Mouse (Mus musculus) CD8-positive naive resting alpha-beta T cell, adult 2 months (primary cell): ENCODE results near the gene Gm38431.
A peak's percentile ranks its signal among the peaks of the same experiment; 100 is the strongest.
"Not testable (repeated sequence)": the region's sequence is repeated elsewhere in the genome, so short reads cannot be mapped to it uniquely, and the experiment has no call there.

Experiments
- DNase-seq, 2 experiments: peaks; one replicate each; pipeline ENCODE4 v3.0.0; 2022; ENCODE audit warnings: low read depth in 2 of 2, low spot score in 2 of 2

Gene Gm38431

GRCm38 (mm10) chr9:21105760-21106564, 14.2 kb upstream of the Gm38431 start:
- DNase-seq, result no peak

GRCm38 (mm10) chr9:21104814-21105213, 13.0 kb upstream of the Gm38431 start:
- DNase-seq, result no peak

GRCm38 (mm10) chr9:21102076-21102475, 10.3 kb upstream of the Gm38431 start:
- DNase-seq, result no peak

- no peak for DNase-seq
Measured at GRCm38 (mm10) chr9:21100447-21101161, 8.8 kb upstream of the Gm38431 start.

- DNase-seq, result no peak
Measured at GRCm38 (mm10) chr9:21097793-21098192, 6.0 kb upstream of the Gm38431 start.

GRCm38 (mm10) chr9:21095958-21096357, 4.2 kb upstream of the Gm38431 start:
- no peak for DNase-seq

- DNase-seq, result no peak
Measured at GRCm38 (mm10) chr9:21093423-21093822, 1.6 kb upstream of the Gm38431 start.

- DNase-seq, result no peak
Measured at GRCm38 (mm10) chr9:21090972-21091706, 658 bp downstream of the Gm38431 start.

- no peak for DNase-seq
Measured at GRCm38 (mm10) chr9:21090537-21090936, 1.3 kb downstream of the Gm38431 start.

- DNase-seq, result no peak
Measured at GRCm38 (mm10) chr9:21083324-21083723, 8.5 kb downstream of the Gm38431 start.

GRCm38 (mm10) chr9:21081127-21081526, 10.7 kb downstream of the Gm38431 start:
- DNase-seq, result no peak

GRCm38 (mm10) chr9:21075625-21076024, 16.2 kb downstream of the Gm38431 start:
- DNase-seq, result no peak

GRCm38 (mm10) chr9:21074173-21074572, 17.6 kb downstream of the Gm38431 start:
- no peak for DNase-seq

GRCm38 (mm10) chr9:21073044-21073840, 18.6 kb downstream of the Gm38431 start, which contains the start of the genes Gm49373 and Fdx1l:
Gm49373 (minus strand) TSS chr9:21073096.
Fdx1l (minus strand) TSS chr9:21073614.
- peak; percentile 65 to 76 for DNase-seq

- DNase-seq, result no peak
Measured at GRCm38 (mm10) chr9:21072641-21073040, 19.2 kb downstream of the Gm38431 start.

- DNase-seq, result no peak
Measured at GRCm38 (mm10) chr9:21067006-21067684, 24.7 kb downstream of the Gm38431 start, which contains the start of gene Zglp1. Zglp1 (minus strand) TSS chr9:21067093.

GRCm38 (mm10) chr9:21062928-21063327, 28.9 kb downstream of the Gm38431 start:
- DNase-seq, result no peak

- DNase-seq, result no peak
Measured at GRCm38 (mm10) chr9:21051578-21051977, 40.2 kb downstream of the Gm38431 start.

GRCm38 (mm10) chr9:21045235-21045634, 46.6 kb downstream of the Gm38431 start:
- no peak for DNase-seq

GRCm38 (mm10) chr9:21044785-21045184, 47.0 kb downstream of the Gm38431 start:
- not testable (repeated sequence) for DNase-seq
